Mouse (Mus musculus): ENCODE results near the gene Parm1.

Parm1 gene

GRCm38 (mm10) chr5:91655263-91655662 lies 137.8 kb downstream of the Parm1 start:
- DNase-seq, result no peak

DNA sequence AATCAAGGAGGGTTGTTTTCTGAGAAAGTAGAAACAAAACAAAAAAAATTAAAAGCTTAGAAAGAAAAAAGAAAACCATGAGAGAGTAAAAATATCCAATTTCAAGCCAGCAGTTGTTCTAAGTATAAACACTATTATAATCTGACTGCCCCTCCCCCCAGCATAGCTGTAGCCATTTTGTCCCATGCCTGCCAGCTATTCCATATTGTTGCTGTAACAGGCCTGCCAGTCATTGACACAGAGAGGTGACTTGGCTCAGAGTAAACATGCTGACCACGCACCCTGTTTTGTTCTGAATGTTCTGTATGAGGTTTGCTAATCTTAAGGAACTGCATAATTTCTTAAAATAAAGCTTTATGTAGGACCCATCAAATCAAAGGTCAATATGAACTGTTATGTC lies 145.3 kb downstream of the Parm1 start:
- DNase-seq, result no peak

- DNase-seq, result no peak
These were observed 149.7 kb downstream of the Parm1 start for GRCm38 (mm10) chr5:91667127-91667526.

- no peak for DNase-seq
These were observed 151.8 kb downstream of the Parm1 start for GRCm38 (mm10) chr5:91669235-91669634.

All from B cell, adult 2 months (primary cell).